Mouse (Mus musculus): ENCODE results near the gene Cuzd1.

- no peak for TF ChIP-seq CTCF (IDR thresholded peaks at IDR 0.05)
- no peak for TF ChIP-seq EP300 (IDR thresholded peaks at IDR 0.05)
Measured at GRCm38 (mm10) chr7:131362269-131362614, 40.1 kb upstream of the Cuzd1 start.

All from lung, postnatal 0 days (tissue).